22 mouse cellular contexts compared by ENCODE assay signal in genomic region chr12:17198621-17199020, GRCm38 (mm10). TPM values are rescaled to one million over a fixed set of nuclear protein-coding genes. Genes with fewer than 3 reads are reported as not detected.
DNase-seq lines count a peak whose midpoint lies in the region; TF ChIP-seq lines count a peak whose summit lies in the region.
"Had no signal": no experiment of that assay in that cellular context is flagged by ENCODE, and none has a peak within 500 bp of the region (broad histone marks: within the 10 kb centered on the region; RNA-seq: fewer than 3 reads in every experiment).

No protein-coding gene starts in this region.

- no peak overlapping the region for H3K9ac ChIP-seq in heart, adult 2 months (ENCODE audit: low read depth, low read length)
- H3K9ac ChIP-seq: embryonic facial prominence, embryonic 13.5 days; embryonic facial prominence, embryonic 15.5 days; forebrain, embryonic 12.5 days had no signal

- peak; percentile 17 for DNase-seq in 416B (ENCODE audit: low read depth)
- DNase-seq in ES-CJ7 (ENCODE audit: low read depth, low spot score) = peak; percentile 21
- DNase-seq in MEL-GATA-1-ER (ENCODE audit: extremely low read depth, low read depth) = peak; percentile 2
- DNase-seq in ZHBTc4 (ENCODE audit: low read depth, low spot score) = peak; percentile 69
- no peak for DNase-seq in cerebellum, adult 9-11 months
- no peak for DNase-seq in yolk sac, embryonic 10.5 days (ENCODE audit: low spot score)
- no peak for DNase-seq in heart, adult 2 months
- DNase-seq: adrenal gland, adult 2 months; adrenal gland, postnatal 10 days; adrenal gland, postnatal 36 days; cerebellum, adult 11-12 months; cerebellum, adult 2 months; cerebellum, adult 9-10 months; cerebellum, postnatal 14 days; cerebellum, postnatal 36 days; embryo, embryonic 11 days had no signal

- H3K27ac ChIP-seq in heart, adult 2 months = no peak overlapping the region
- H3K27ac ChIP-seq: embryonic facial prominence, embryonic 13.5 days; embryonic facial prominence, embryonic 15.5 days; forebrain, embryonic 10.5 days; forebrain, embryonic 12.5 days had no signal

- no peaks in the 10 kb centered on the region for H3K79me2 ChIP-seq in heart, adult 2 months (replicated peaks; ENCODE audit: control insufficient read depth, insufficient read depth, low read length)

- no peak overlapping the region for H3K4me3 ChIP-seq in heart, adult 2 months
- H3K4me3 ChIP-seq: embryonic facial prominence, embryonic 13.5 days; embryonic facial prominence, embryonic 15.5 days; erythroblast, embryonic 14.5 days; forebrain, embryonic 10.5 days; forebrain, embryonic 12.5 days had no signal

- no peak for TF ChIP-seq CTCF in heart, adult 2 months (IDR thresholded peaks at IDR 0.05)

- intact Hi-C loops in heart, adult 2 months (cut with DNase I) = no loop called here

- H3K4me1 ChIP-seq in heart, adult 2 months (ENCODE audit: control insufficient read depth, insufficient read depth, low read length) = no peaks in the 10 kb centered on the region
- H3K4me1 ChIP-seq: embryonic facial prominence, embryonic 15.5 days had no signal

- no peaks in the 10 kb centered on the region for H3K27me3 ChIP-seq in heart, adult 2 months (ENCODE audit: control insufficient read depth, insufficient read depth, low read length)
- H3K27me3 ChIP-seq: embryonic facial prominence, embryonic 13.5 days; embryonic facial prominence, embryonic 15.5 days; forebrain, embryonic 12.5 days had no signal

- 86% methylated on average over 5 of the region's 5 CpGs for WGBS in heart, adult 2 months

- no peaks in the 10 kb centered on the region for H3K36me3 ChIP-seq in heart, adult 2 months (ENCODE audit: control insufficient read depth, insufficient read depth, low read length)
- H3K36me3 ChIP-seq: embryonic facial prominence, embryonic 13.5 days; embryonic facial prominence, embryonic 15.5 days; forebrain, embryonic 10.5 days; forebrain, embryonic 12.5 days had no signal

- TF ChIP-seq EP300 in heart, adult 2 months (IDR thresholded peaks at IDR 0.05; ENCODE audit: insufficient read depth, low read depth, low read length) = no peak

- no peak for TF ChIP-seq POLR2A in heart, adult 2 months (IDR thresholded peaks at IDR 0.05; ENCODE audit: insufficient read depth, low read depth, low read length)

RNA-seq across cellular contexts. Expression of gene Kcnf1, which starts 21.9 kb away (rescaled TPM):
- not detected for total RNA-seq in heart, adult 2 months (2021)
- 0.04 and 0.12 TPM in 2 replicates for polyA plus RNA-seq in heart, adult 2 months (2012; rRNA removed)
- total RNA-seq: common myeloid progenitor, adult 5-6 weeks had no signal
- polyA plus RNA-seq: erythroblast, embryonic 14.5 days had no signal

Comparison
In these comparisons a context has a peak if more than half of its experiments do, and no peak if none do; other contexts are left out.
1. DNase-seq: peak in 416B (single experiment), ES-CJ7 (single experiment), MEL-GATA-1-ER (single experiment) and ZHBTc4 (single experiment); none in cerebellum, adult 9-11 months (single experiment), yolk sac, embryonic 10.5 days (single experiment) and heart, adult 2 months (0 of 2).